Mouse (Mus musculus): ENCODE measurements around the gene Flywch1.

GRCm38 (mm10) chr17:23797316-23797715 is 25.9 kb upstream of the Flywch1 start:
- TF ChIP-seq CTCF (IDR thresholded peaks at IDR 0.05; ENCODE audit: borderline replicate concordance, insufficient read depth, low read depth, low read length) (no peak), POLR2A (IDR thresholded peaks at IDR 0.05; ENCODE audit: borderline replicate concordance, insufficient read depth, low read length) (no peak)

Data from cerebellum, adult 2 months (tissue).